Mouse (Mus musculus) lung, adult 18-20 months (tissue): ENCODE measurements at regions not wholly inside any gene's neighbourhood (a gene's known extent, or its start where the extent isn't known, plus 50 kb on each side); places are given as distances from the start of the nearest gene placed in this dataset.
A peak's percentile ranks its signal among the peaks of the same experiment; 100 is the strongest.

ENCODE experiments used
- DNase-seq, 2 experiments: peaks; one replicate each; pipeline ENCODE4 v3.0.0; 2022; ENCODE audit warnings: mixed read lengths in 2 of 2

GRCm38 (mm10) chr15:62209881-62210481 is 1287.2 kb upstream of the A1bg start:
- DNase-seq = no peak

- no peak for DNase-seq
These were observed 1286.5 kb upstream of the A1bg start for GRCm38 (mm10) chr15:62209296-62209695.

- DNase-seq = peak; percentile 68 to 71
These were observed 1283.7 kb upstream of the A1bg start for GRCm38 (mm10) chr15:62206502-62206902.

GRCm38 (mm10) chr15:62203951-62204905 is 1281.4 kb upstream of the A1bg start:
- DNase-seq = peak in 1 of 2 experiments; percentile 45

- DNase-seq = peak in 1 of 2 experiments; percentile 20
These were observed 1280.1 kb upstream of the A1bg start for GRCm38 (mm10) chr15:62202781-62203375.

GRCm38 (mm10) chr15:62198721-62199120 is 1275.9 kb upstream of the A1bg start:
- DNase-seq = no peak

DNA sequence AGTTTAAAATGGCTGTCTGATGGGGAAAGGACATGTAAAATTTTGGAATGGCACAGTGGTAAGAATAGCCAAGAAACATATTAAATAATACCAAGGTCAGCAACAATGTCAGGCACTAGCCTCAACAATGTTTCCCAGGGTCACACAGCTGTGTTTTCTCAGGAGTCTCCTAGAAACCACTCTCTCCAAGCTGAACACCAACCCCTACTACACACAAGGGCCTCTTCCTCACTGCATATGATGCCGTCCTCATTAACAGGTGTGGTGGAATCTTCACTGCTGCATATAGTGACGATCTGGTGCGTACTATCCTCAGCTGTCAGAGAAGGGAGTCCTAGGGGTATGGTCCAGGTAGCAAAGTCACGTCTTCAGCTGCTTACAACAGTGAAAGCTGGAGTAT is 1275.4 kb upstream of the A1bg start:
- no peak for DNase-seq

DNA sequence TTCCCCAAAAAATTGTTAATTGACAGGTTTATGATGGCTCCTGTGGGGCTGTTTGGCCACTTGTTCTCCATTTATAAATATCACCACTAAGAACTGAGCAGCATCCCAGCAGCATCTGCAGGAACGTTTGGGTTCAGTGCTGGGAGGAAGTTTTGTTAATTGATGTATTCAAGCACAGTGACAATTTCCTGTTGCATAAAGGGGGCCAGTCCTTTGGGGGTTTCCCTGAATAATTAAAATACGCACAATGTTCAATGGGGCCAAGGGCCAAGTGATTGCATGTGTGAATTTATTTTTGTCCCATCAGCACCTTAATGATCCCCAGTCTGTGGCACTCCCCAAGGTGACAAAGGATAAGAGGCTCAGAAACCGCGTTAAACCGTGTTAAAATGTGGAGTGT is 1272.6 kb upstream of the A1bg start:
- DNase-seq = no peak

DNA sequence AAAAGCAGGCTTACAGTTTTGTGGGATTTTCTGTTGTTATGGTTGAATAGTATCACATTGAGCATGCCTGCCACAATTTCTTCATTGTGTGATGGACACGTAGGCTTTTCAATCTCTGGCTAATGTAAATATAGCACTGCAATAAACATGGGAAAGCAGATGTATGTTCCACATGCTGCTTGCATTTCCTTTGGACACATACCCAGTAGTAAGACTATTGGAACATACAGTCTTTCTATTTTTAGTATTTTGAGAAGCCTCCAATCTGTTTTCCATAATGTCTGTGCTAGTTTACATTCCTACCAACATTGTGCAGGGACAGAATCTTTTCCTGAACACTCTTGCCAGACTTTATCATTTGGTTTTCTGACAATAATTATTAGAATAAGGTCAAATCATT is 1269.9 kb upstream of the A1bg start:
- DNase-seq = no peak

- no peak for DNase-seq
These were observed 1268.8 kb upstream of the A1bg start for GRCm38 (mm10) chr15:62191641-62192040.

GRCm38 (mm10) chr15:62190977-62191614 is 1268.3 kb upstream of the A1bg start:
- DNase-seq = no peak

DNA sequence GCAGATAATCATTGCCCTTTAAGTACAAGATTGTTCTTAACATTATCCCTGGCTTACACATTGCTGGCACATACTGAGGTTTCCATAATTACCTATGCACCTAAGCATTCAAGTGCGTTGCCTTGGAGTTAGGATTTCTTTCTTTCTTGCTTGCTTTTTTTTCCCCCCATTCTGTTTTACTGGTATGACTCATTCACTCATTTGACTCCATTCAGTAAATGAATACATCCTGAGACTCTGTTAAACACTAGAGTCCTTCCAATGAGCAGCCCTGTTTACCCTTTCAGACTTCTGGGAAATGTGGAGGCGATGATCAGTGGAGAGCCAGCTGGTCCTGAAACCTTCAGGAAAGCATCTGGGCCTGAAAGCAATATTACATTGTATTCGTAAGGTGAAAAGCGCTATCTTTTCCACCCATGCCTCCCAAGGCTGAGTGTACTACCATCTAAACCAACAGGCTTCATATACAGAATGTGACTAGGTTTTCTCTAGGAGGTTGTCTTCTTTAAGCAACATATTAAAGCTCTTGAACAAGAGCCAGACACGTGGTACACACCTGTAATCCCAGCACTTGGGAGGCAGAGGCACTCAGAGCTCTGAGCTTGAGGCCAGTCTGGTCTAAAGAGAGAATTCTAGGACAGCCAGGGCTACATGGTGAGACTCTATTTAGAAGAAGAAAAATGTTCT is 1267.6 kb upstream of the A1bg start:
- DNase-seq = no peak

- no peak for DNase-seq
These were observed 1266.9 kb upstream of the A1bg start for GRCm38 (mm10) chr15:62189565-62190181.

DNA sequence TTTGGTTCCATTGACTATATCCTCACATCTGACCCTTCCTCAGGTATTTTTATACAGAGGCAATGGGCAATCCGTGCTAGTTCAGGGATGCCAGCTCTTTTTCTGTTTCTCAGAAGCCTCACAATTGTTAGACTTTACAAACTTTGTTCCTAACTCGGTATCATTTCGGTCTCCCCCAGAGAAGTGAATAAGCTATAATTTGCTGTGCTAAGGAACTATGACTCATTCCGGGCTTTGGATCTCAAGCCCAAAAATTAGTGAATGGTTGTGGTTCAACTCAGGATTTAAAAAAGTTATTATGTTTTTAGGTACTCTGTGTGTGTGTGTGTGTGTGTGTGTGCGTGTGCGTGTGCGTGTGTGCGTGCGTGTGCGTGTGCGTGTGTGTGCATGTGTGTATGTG is 1263.7 kb upstream of the A1bg start:
- no peak for DNase-seq

- no peak for DNase-seq
These were observed 1261.0 kb upstream of the A1bg start for GRCm38 (mm10) chr15:62183803-62184202.

GRCm38 (mm10) chr15:62181454-62181910 is 1258.7 kb upstream of the A1bg start:
- DNase-seq = no peak

DNA sequence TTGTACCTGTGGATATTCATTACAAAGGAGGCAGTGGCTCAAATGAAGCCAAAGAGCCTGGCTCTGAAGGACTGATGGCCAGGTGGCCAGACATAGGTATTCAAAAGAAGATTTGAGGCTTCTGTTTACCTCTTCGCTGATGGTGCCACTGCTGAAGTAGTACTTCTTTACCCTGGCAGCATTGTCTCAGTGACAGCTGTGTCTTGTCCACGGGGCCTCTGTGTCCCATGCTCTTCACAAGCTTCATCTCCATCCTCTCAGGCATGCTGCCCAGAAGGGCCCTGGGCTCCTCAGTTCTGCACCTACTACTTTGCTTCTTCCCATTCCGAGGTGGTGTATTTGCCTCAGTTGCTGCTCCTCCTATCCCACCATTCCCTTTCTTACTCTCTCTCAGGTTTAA is 1257.9 kb upstream of the A1bg start:
- no peak for DNase-seq

- DNase-seq = no peak
These were observed 1257.0 kb upstream of the A1bg start for GRCm38 (mm10) chr15:62179801-62180200.

- DNase-seq = peak in 1 of 2 experiments; percentile 38
These were observed 1255.8 kb upstream of the A1bg start for GRCm38 (mm10) chr15:62178568-62178967.

GRCm38 (mm10) chr15:62177768-62178410 is 1255.1 kb upstream of the A1bg start:
- DNase-seq = no peak

GRCm38 (mm10) chr15:62176076-62176475 is 1253.3 kb upstream of the A1bg start:
- no peak for DNase-seq
